Mouse (Mus musculus): Measurements from ENCODE around the gene Caln1. TPM values are rescaled to one million over a fixed set of nuclear protein-coding genes. Genes with fewer than 3 reads are reported as not detected.

The Caln1 gene
- polyA plus RNA-seq, 1 experiment = not detected

DNA sequence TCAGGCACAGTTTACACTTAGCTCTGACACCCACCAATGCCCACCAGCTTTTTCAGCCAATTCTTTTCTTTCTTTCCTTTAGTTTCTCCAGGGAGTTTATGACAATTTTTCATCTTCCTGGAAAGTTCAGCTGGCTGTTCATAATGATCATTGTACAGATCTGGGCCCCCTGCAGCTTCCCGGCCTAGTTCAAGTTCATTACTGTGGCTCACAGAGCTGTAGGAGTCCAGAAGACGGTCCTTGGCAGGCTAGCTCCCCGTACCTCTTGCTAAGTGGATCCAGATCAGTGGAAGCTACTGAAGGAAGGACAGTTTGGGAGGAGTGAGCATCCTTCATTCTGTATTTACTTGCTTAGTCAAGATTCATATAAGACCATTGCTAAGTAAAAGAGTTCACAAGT lies 288.9 kb downstream of the Caln1 start:
- Histone ChIP-seq H3K4me1 (no peaks in the 10 kb centered on the region), H3K4me3 (replicated peaks) (no peak overlapping the region), H3K9me3 (peaks cover 23% of the 10 kb centered on the region), H3K27me3 (replicated peaks) (no peaks in the 10 kb centered on the region), H3K36me3 (replicated peaks; ENCODE audit: low read length) (no peaks in the 10 kb centered on the region)
- TF ChIP-seq GATA1 (IDR thresholded peaks at IDR 0.05; ENCODE audit: borderline replicate concordance, low read length) = no peak
- no peak for TF ChIP-seq FLI1 (IDR thresholded peaks at IDR 0.05; ENCODE audit: low read length)

DNA sequence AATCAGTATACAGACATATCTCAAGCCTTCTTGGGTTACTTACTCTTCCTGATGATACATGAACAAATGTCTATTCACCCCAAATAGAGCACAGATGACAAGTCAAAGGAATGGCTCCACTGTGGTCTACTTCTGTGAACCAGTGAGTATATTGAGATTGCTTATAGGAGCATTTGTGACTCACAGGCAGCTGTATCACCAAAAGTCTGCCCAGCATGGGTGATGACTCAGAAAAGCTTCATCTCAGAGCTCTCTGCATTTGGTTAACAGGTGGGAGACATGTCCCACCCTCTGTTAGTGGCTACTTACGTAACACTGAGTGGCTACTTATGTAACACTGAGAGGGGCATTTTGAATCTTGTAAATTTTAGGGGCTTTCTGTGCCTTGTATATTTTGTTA lies 296.8 kb downstream of the Caln1 start:
- TF ChIP-seq FLI1 (IDR thresholded peaks at IDR 0.05; ENCODE audit: low read length) = no peak
- no peak for TF ChIP-seq GATA1 (IDR thresholded peaks at IDR 0.05; ENCODE audit: borderline replicate concordance, low read length)
- Histone ChIP-seq H3K4me1 (no peaks in the 10 kb centered on the region), H3K4me3 (replicated peaks) (no peak overlapping the region)

DNA sequence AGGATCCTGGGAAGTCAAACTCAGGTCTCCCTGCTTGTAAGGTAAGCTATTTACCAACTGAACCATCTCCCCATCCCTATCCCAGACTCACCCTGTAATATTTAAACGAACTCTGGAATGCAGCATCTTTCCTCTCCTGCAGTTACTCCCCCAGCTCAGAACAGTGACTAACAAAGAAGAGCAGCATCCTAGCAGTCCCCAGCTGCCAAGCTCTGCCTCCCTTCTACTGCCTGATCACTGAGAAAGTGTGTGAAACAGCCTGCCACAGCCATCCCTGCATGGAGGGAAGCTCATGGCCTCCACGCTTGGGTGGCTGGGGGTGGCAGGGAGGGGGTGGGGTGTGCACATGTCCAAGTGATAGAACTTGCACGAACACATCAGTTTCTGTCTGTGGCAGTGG lies 303.3 kb downstream of the Caln1 start:
- Histone ChIP-seq H3K4me3 (replicated peaks) (no peak overlapping the region), H3K9me3 (peaks cover 57% of the 10 kb centered on the region), H3K27me3 (replicated peaks) (no peaks in the 10 kb centered on the region), H3K36me3 (replicated peaks; ENCODE audit: low read length) (no peaks in the 10 kb centered on the region), H3K4me1 (no peaks in the 10 kb centered on the region)
- TF ChIP-seq FLI1 (IDR thresholded peaks at IDR 0.05; ENCODE audit: low read length) (no peak), GATA1 (IDR thresholded peaks at IDR 0.05; ENCODE audit: borderline replicate concordance, low read length) (no peak)

More for the DNA sequence above, 296.8 kb downstream of the Caln1 start:
- Histone ChIP-seq H3K36me3 (replicated peaks; ENCODE audit: low read length) (no peaks in the 10 kb centered on the region), H3K27me3 (replicated peaks) (no peaks in the 10 kb centered on the region), H3K9me3 (peaks cover 29% of the 10 kb centered on the region)

DNA sequence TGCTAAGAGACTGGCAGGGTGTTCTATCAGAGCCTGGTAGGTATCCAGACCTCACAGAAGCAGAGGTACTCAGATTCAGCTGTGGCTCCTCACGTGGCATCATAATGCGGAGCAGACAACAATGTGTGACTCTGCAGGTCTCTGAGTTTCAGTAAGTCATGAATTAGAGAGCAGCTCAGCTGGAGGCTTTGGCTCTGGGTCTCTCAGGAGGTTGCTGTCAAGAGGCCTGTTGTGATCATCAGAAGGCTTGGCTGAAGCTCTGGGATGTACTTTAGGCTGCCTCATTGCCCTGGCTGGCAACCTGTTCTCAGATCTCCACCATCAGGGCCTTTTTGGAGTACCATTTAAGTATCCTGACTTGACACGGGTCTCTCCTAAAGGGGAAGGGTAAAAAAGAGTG lies 303.8 kb downstream of the Caln1 start:
- TF ChIP-seq FLI1 (IDR thresholded peaks at IDR 0.05; ENCODE audit: low read length) = no peak
- TF ChIP-seq GATA1 (IDR thresholded peaks at IDR 0.05; ENCODE audit: borderline replicate concordance, low read length) = no peak

DNA sequence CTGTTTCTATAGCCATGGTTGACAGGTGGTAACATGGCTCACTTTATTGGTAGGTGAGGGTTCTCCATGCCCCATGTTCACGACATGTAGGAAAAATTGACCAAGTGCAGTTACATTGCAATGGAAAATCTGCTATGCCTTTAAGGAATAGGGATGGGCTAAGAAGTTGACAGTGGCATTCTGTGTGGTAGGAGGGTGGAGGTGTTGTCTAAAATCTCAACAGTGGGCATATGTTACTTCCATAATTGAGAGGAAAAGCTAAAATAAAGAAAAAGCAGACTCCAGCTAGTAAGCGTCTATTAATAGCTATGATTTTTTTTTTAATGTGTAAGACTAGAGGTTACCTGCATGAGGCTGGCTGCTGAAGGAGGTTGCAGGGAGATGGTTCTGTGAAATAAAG lies 308.6 kb downstream of the Caln1 start:
- H3K27me3 ChIP-seq (replicated peaks) = no peaks in the 10 kb centered on the region
- TF ChIP-seq GATA1 (IDR thresholded peaks at IDR 0.05; ENCODE audit: borderline replicate concordance, low read length) (no peak), FLI1 (IDR thresholded peaks at IDR 0.05; ENCODE audit: low read length) (no peak)
- no peak overlapping the region for H3K4me3 ChIP-seq (replicated peaks)
- no peaks in the 10 kb centered on the region for H3K36me3 ChIP-seq (replicated peaks; ENCODE audit: low read length)
- H3K9me3 ChIP-seq = peaks cover 38% of the 10 kb centered on the region
- no peaks in the 10 kb centered on the region for H3K4me1 ChIP-seq

More for the DNA sequence above, 303.8 kb downstream of the Caln1 start:
- Histone ChIP-seq H3K4me1 (no peaks in the 10 kb centered on the region), H3K27me3 (replicated peaks) (no peaks in the 10 kb centered on the region), H3K4me3 (replicated peaks) (no peak overlapping the region), H3K9me3 (peaks cover 60% of the 10 kb centered on the region), H3K36me3 (replicated peaks; ENCODE audit: low read length) (no peaks in the 10 kb centered on the region)

DNA sequence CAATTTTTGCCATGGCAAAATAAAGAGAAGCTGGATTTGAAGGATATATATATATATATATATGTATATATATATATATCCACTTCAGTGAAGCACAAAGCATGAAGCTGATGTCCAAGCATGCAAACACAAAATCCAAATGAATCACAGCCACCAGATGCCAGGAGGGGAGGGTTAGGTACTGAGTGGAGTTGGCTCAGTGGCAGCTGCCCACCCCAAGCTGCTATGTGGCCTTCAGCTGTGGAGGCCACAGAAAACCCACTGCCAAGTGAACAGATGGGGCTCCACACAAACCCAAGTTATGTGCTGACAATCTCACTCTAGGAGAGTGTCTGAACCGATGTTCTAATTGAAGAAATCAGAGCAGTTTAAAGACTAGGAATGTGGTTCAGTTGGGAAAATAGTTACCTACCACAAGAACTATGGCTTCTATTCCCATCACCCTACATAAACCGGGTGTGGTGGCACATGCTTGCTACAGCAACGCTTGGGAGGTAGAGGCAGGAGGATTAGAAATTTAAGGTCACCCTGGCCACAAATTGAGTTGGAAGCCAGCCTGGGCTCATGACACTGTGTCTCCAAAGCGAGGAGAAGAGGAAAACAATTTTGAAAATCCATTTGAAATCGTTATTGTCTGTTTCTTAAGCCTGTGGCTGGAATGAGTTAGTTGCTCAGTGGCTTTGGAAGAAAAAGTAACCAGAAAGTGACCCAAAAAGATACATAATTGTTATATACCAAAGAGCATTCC lies 316.8 kb downstream of the Caln1 start:
- no peak for TF ChIP-seq GATA1 (IDR thresholded peaks at IDR 0.05; ENCODE audit: borderline replicate concordance, low read length)
- TF ChIP-seq FLI1 (IDR thresholded peaks at IDR 0.05; ENCODE audit: low read length) = no peak
- Histone ChIP-seq H3K27me3 (replicated peaks) (no peaks in the 10 kb centered on the region), H3K4me1 (peaks cover 3% of the 10 kb centered on the region; the same call in 1 of the 2 replicates), H3K4me3 (replicated peaks) (no peak overlapping the region), H3K9me3 (peaks cover 12% of the 10 kb centered on the region), H3K36me3 (replicated peaks; ENCODE audit: low read length) (no peaks in the 10 kb centered on the region)

DNA sequence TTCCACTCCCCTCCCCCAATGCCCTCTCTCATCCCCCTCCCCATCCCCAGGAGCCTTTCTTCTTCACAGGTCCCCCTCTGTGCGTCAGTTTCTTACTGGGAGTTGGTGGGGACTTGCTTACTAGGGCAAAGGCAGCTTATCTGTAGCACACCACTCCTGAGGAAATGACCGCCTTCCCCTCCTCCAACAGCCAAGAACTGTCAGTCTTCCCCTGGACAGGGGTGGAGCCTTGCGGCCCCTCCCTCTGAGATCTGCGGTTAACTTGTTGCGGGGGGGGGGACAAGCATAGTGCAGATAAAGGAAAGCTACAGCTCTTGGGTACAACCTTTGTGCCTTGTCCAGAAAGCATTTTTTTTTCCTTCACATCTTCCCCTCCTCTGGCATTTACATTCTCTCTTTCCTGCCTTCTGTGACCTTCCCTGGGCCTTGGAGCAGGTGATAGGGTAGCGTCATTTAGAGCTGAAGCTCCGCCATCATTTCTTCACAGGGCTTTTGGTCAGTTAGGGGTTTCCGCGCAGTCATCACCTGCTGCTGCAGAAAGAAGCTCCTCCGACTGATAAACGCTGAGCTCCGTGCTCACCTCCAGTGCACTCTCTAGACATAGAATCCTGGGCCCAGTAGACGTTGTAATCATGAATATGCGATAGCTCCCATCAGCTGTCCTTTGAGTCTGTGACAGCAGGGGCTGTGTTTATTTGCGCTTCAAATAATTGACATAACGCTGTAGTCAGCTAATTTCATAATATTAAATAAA lies 319.3 kb downstream of the Caln1 start:
- H3K4me1 ChIP-seq = peaks cover 3% of the 10 kb centered on the region; the same call in 1 of the 2 replicates
- no peaks in the 10 kb centered on the region for H3K36me3 ChIP-seq (replicated peaks; ENCODE audit: low read length)
- TF ChIP-seq FLI1 (IDR thresholded peaks at IDR 0.05; ENCODE audit: low read length) (no peak), GATA1 (IDR thresholded peaks at IDR 0.05; ENCODE audit: borderline replicate concordance, low read length) (no peak)
- no peak overlapping the region for H3K4me3 ChIP-seq (replicated peaks)
- peaks cover 12% of the 10 kb centered on the region for H3K9me3 ChIP-seq
- no peaks in the 10 kb centered on the region for H3K27me3 ChIP-seq (replicated peaks)

DNA sequence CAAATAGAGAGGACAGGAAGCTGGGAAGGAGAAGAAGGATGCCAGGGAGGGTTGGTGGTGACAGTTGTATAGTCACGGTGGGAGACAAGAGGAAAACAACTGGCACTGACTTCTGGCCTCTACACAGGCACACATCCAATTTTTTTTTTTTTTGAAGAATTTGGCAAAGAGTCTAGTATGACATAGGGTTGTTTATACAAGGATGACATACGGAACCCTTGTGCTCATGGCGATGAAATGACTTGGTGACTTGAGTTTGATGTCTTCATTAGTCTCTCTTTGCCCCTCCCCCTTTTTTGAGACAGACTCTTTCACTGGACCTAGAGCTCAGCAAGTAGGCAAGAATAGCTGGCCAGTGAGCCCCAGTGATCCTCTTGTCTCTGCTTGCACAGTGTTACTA lies 322.1 kb downstream of the Caln1 start:
- Histone ChIP-seq H3K36me3 (replicated peaks; ENCODE audit: low read length) (no peaks in the 10 kb centered on the region), H3K9me3 (peaks cover 17% of the 10 kb centered on the region), H3K4me1 (peaks cover 3% of the 10 kb centered on the region; the same call in 1 of the 2 replicates), H3K27me3 (replicated peaks) (no peaks in the 10 kb centered on the region), H3K4me3 (replicated peaks) (no peak overlapping the region)
- no peak for TF ChIP-seq GATA1 (IDR thresholded peaks at IDR 0.05; ENCODE audit: borderline replicate concordance, low read length)
- no peak for TF ChIP-seq FLI1 (IDR thresholded peaks at IDR 0.05; ENCODE audit: low read length)

DNA sequence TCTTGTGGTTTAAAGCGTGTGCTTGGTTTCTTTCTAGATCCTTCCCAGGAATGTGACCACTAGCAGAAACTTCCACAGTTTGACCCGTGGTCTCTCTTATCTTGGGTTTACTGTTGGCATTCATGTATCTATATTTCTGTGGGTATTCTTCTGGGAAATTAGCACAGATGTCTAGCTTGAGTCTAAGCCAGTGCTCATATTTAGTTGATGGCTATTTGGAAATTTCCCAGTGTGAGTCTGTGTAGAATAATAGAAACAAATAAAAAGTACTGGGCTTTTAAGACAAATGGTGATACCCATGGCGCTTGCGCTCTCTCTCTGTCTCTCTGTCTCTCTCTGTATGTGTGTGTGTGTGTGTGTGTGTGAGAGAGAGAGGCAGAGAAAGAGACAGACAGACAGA lies 330.2 kb downstream of the Caln1 start:
- Histone ChIP-seq H3K4me3 (replicated peaks) (no peak overlapping the region), H3K9me3 (peaks cover 38% of the 10 kb centered on the region), H3K36me3 (replicated peaks; ENCODE audit: low read length) (no peaks in the 10 kb centered on the region), H3K27me3 (replicated peaks) (no peaks in the 10 kb centered on the region), H3K4me1 (no peaks in the 10 kb centered on the region)
- TF ChIP-seq GATA1 (IDR thresholded peaks at IDR 0.05; ENCODE audit: borderline replicate concordance, low read length) (no peak), FLI1 (IDR thresholded peaks at IDR 0.05; ENCODE audit: low read length) (no peak)

DNA sequence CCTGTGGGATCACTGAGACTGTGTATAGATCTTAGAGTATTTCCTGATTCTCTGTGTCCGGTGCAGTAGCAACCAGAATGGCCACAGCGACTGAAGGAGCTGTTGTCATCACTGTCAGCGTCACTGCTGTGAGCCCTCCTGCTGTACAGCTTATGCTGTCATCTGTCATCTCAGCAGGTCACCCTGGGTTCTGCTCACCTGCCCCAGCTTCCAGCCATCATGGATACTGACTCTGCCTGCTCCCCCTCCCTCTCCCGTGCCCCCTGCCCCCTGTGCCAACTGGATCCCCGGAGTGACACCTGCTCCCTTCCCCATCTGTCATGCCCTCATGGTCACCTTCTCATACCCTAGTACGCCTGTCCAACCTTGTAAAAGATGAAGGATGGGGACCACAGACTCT lies 332.5 kb downstream of the Caln1 start:
- Histone ChIP-seq H3K36me3 (replicated peaks; ENCODE audit: low read length) (no peaks in the 10 kb centered on the region), H3K27me3 (replicated peaks) (no peaks in the 10 kb centered on the region), H3K4me1 (no peaks in the 10 kb centered on the region), H3K4me3 (replicated peaks) (peak overlapping the region; percentile 9), H3K9me3 (peaks cover 47% of the 10 kb centered on the region)
- TF ChIP-seq GATA1 (IDR thresholded peaks at IDR 0.05; ENCODE audit: borderline replicate concordance, low read length) = no peak
- TF ChIP-seq FLI1 (IDR thresholded peaks at IDR 0.05; ENCODE audit: low read length) = no peak

Measured in megakaryocyte, embryonic 14.5 days (primary cell).